Mouse (Mus musculus) layer of hippocampus, adult 9-11 months (tissue): ENCODE measurements around the gene Znhit2.
A peak's percentile ranks its signal among the peaks of the same experiment; 100 is the strongest.

ENCODE experiments used
- DNase-seq: peaks from one replicate; pipeline ENCODE4 v3.0.0; 2022

Gene Znhit2

GRCm38 (mm10) chr19:6076564-6077393 is 15.8 kb downstream of the Znhit2 start, which contains the start of gene Vps51:
Gene Vps51, minus strand, starts transcription at chr19:6077231.
- DNase-seq = peak; percentile 86

GRCm38 (mm10) chr19:6079983-6080480 is 19.0 kb downstream of the Znhit2 start, which contains the start of gene Tmem262:
Gene Tmem262, plus strand, starts transcription at chr19:6080033.
- no peak for DNase-seq

GRCm38 (mm10) chr19:6082156-6082555 is 21.2 kb downstream of the Znhit2 start, which contains the start of gene Gm28374:
Gene Gm28374, minus strand, starts transcription at chr19:6082256.
- DNase-seq = no peak

- peak; percentile 98 for DNase-seq
These were observed 23.7 kb downstream of the Znhit2 start, which contains the start of the genes Zfpl1 and Cdca5 for GRCm38 (mm10) chr19:6084478-6085248. Gene Zfpl1, minus strand, starts transcription at chr19:6084956. Gene Cdca5, plus strand, starts transcription at chr19:6084983.

GRCm38 (mm10) chr19:6085417-6085879 is 24.5 kb downstream of the Znhit2 start:
- DNase-seq = no peak

GRCm38 (mm10) chr19:6088841-6089240 is 27.8 kb downstream of the Znhit2 start:
- no peak for DNase-seq

GRCm38 (mm10) chr19:6094119-6094518 is 33.1 kb downstream of the Znhit2 start, which contains the start of gene AC131692.1:
Gene AC131692.1, plus strand, starts transcription at chr19:6094419.
- no peak for DNase-seq

GRCm38 (mm10) chr19:6097847-6098246 is 36.9 kb downstream of the Znhit2 start:
- no peak for DNase-seq

- DNase-seq = no peak
These were observed 40.2 kb downstream of the Znhit2 start for GRCm38 (mm10) chr19:6101186-6101585.

GRCm38 (mm10) chr19:6102169-6102853 is 41.3 kb downstream of the Znhit2 start:
- DNase-seq = no peak

GRCm38 (mm10) chr19:6104476-6104875 is 43.5 kb downstream of the Znhit2 start:
- DNase-seq = no peak

GRCm38 (mm10) chr19:6105586-6105985 is 44.6 kb downstream of the Znhit2 start, which contains the start of gene Naaladl1:
Gene Naaladl1, plus strand, starts transcription at chr19:6105782.
- no peak for DNase-seq
